Mouse (Mus musculus): ENCODE data around the gene Cysltr2. TPM values are rescaled to one million over a fixed set of nuclear protein-coding genes. Genes with fewer than 3 reads are reported as not detected.

Gene Cysltr2
- polyA plus RNA-seq (2012; fragmentation: generic; extraction: Trizol), result not detected

GRCm38 (mm10) chr14:73048937-73049336 lies at the start of gene Cysltr2:
Gene Cysltr2, minus strand, starts transcription at chr14:73049114.

Other genes with a start within 250 kb of the Cysltr2 start
- gene Rcbtb2, start 73.9 kb upstream of the Cysltr2 start, polyA plus RNA-seq (2012; fragmentation: generic; extraction: Trizol), result 10 to 100 TPM in 1 of 2 experiments, 1 to 10 TPM in 1; 3.8 to 27.5 TPM
- under 1 TPM; 0.13 to 0.97 TPM for gene Lpar6, start 188.8 kb upstream of the Cysltr2 start, polyA plus RNA-seq (2012; fragmentation: generic; extraction: Trizol)